23 mouse cellular contexts compared by ENCODE assay signal in genomic region chr7:139282037-139282436, GRCm38 (mm10). TPM values are rescaled to one million over a fixed set of nuclear protein-coding genes. Genes with fewer than 3 reads are reported as not detected.
DNase-seq lines count a peak whose midpoint lies in the region; ATAC-seq and TF ChIP-seq lines count a peak whose summit lies in the region.
"Had no signal": no experiment of that assay in that cellular context is flagged by ENCODE, and none has a peak within 500 bp of the region (broad histone marks: within the 10 kb centered on the region; RNA-seq: fewer than 3 reads in every experiment).

No protein-coding gene starts in this region.

- H3K4me2 ChIP-seq in intestine, embryonic 15.5 days (replicated peaks): no peak overlapping the region
- no peak overlapping the region for H3K4me2 ChIP-seq in intestine, embryonic 16.5 days (ENCODE audit: low read depth, low read length)
- no peak overlapping the region for H3K4me2 ChIP-seq in stomach, embryonic 15.5 days
- H3K4me2 ChIP-seq: forebrain, embryonic 13.5 days; heart, embryonic 11.5 days; hindbrain, embryonic 12.5 days had no signal

- no peaks in the 10 kb centered on the region for H3K36me3 ChIP-seq in intestine, embryonic 15.5 days
- H3K36me3 ChIP-seq in intestine, embryonic 16.5 days (ENCODE audit: control insufficient read depth, insufficient read depth, low read length): no peaks in the 10 kb centered on the region
- no peaks in the 10 kb centered on the region for H3K36me3 ChIP-seq in megakaryocyte, embryonic 14.5 days (replicated peaks; ENCODE audit: low read length)
- H3K36me3 ChIP-seq in ES-Bruce4 (ENCODE audit: control insufficient read depth, insufficient read depth, low read length, poor library complexity, severe bottlenecking): no peaks in the 10 kb centered on the region
- no peaks in the 10 kb centered on the region for H3K36me3 ChIP-seq in stomach, embryonic 15.5 days
- H3K36me3 ChIP-seq: forebrain, embryonic 10.5 days; G1E; hindbrain, embryonic 12.5 days had no signal

- TF ChIP-seq EP300 in ES-Bruce4 (IDR thresholded peaks at IDR 0.05; ENCODE audit: insufficient read depth, low read depth, low read length): no peak

- H3K27ac ChIP-seq in intestine, embryonic 15.5 days: peak overlapping the region; percentile 32; the same call in 1 of the 2 replicates
- H3K27ac ChIP-seq in intestine, embryonic 16.5 days (ENCODE audit: low read length): no peak overlapping the region
- peak overlapping the region; percentile 28; the same call in 1 of the 2 replicates for H3K27ac ChIP-seq in ES-Bruce4 (ENCODE audit: insufficient read depth, low read length)
- H3K27ac ChIP-seq in stomach, embryonic 15.5 days: peak overlapping the region; percentile 70; the same call in 1 of the 2 replicates
- H3K27ac ChIP-seq: forebrain, embryonic 10.5 days; forebrain, embryonic 13.5 days; heart, adult 2 months; hindbrain, embryonic 12.5 days had no signal

- no peaks in the 10 kb centered on the region for H3K27me3 ChIP-seq in intestine, embryonic 15.5 days (replicated peaks)
- H3K27me3 ChIP-seq in intestine, embryonic 16.5 days (replicated peaks; ENCODE audit: control insufficient read depth, insufficient read depth, low read length): no peaks in the 10 kb centered on the region
- no peaks in the 10 kb centered on the region for H3K27me3 ChIP-seq in megakaryocyte, embryonic 14.5 days (replicated peaks)
- H3K27me3 ChIP-seq in ES-Bruce4 (ENCODE audit: control insufficient read depth, insufficient read depth, low read length, poor library complexity, severe bottlenecking): no peaks in the 10 kb centered on the region
- no peaks in the 10 kb centered on the region for H3K27me3 ChIP-seq in stomach, embryonic 15.5 days (replicated peaks)
- H3K27me3 ChIP-seq: forebrain, embryonic 13.5 days; hindbrain, embryonic 12.5 days; Patski had no signal

- H3K9ac ChIP-seq in intestine, embryonic 15.5 days: no peak overlapping the region
- no peak overlapping the region for H3K9ac ChIP-seq in intestine, embryonic 16.5 days (ENCODE audit: low read depth, low read length)
- no peak overlapping the region for H3K9ac ChIP-seq in ES-Bruce4 (ENCODE audit: low read depth, poor library complexity, severe bottlenecking)
- no peak overlapping the region for H3K9ac ChIP-seq in stomach, embryonic 15.5 days
- H3K9ac ChIP-seq: forebrain, embryonic 13.5 days; hindbrain, embryonic 12.5 days had no signal

- no peak overlapping the region for H3K4me3 ChIP-seq in intestine, embryonic 15.5 days (replicated peaks)
- no peak overlapping the region for H3K4me3 ChIP-seq in intestine, embryonic 16.5 days (ENCODE audit: low read length)
- H3K4me3 ChIP-seq in megakaryocyte, embryonic 14.5 days (replicated peaks): peak overlapping the region; percentile 10
- H3K4me3 ChIP-seq in ES-Bruce4 (ENCODE audit: low read depth, low read length): no peak overlapping the region
- H3K4me3 ChIP-seq in stomach, embryonic 15.5 days (replicated peaks): no peak overlapping the region
- H3K4me3 ChIP-seq: forebrain, embryonic 10.5 days; forebrain, embryonic 13.5 days; heart, adult 2 months; hindbrain, embryonic 12.5 days had no signal

- no peaks in the 10 kb centered on the region for H3K9me3 ChIP-seq in intestine, embryonic 15.5 days
- H3K9me3 ChIP-seq in intestine, embryonic 16.5 days (ENCODE audit: control insufficient read depth, low read length): no peaks in the 10 kb centered on the region
- H3K9me3 ChIP-seq in megakaryocyte, embryonic 14.5 days: no peaks in the 10 kb centered on the region
- no peaks in the 10 kb centered on the region for H3K9me3 ChIP-seq in ES-Bruce4 (replicated peaks; ENCODE audit: control insufficient read depth, insufficient read depth, low read length, poor library complexity, severe bottlenecking)
- H3K9me3 ChIP-seq in stomach, embryonic 15.5 days: no peaks in the 10 kb centered on the region
- H3K9me3 ChIP-seq: forebrain, embryonic 10.5 days; forebrain, embryonic 13.5 days; hindbrain, embryonic 12.5 days had no signal

- ATAC-seq in intestine, embryonic 15.5 days: no peak
- no peak for ATAC-seq in intestine, embryonic 16.5 days
- ATAC-seq in megakaryocyte, adult 5-6 weeks (ENCODE audit: poor library complexity, severe bottlenecking): no peak
- no peak for ATAC-seq in stomach, embryonic 15.5 days (ENCODE audit: insufficient read depth, low FRiP score, low read depth)
- ATAC-seq: forebrain, embryonic 13.5 days; forebrain, embryonic 16.5 days; Patski had no signal

- TF ChIP-seq POLR2A in ES-Bruce4 (IDR thresholded peaks at IDR 0.05; ENCODE audit: insufficient read depth, low read length): no peak

- no peak for TF ChIP-seq CTCF in ES-Bruce4 (IDR thresholded peaks at IDR 0.05; ENCODE audit: low read depth, low read length)

- 70% methylated on average over 3 of the region's 3 CpGs for WGBS in intestine, embryonic 15.5 days
- WGBS in intestine, embryonic 16.5 days: 69% methylated on average over 3 of the region's 3 CpGs
- WGBS in stomach, embryonic 15.5 days: 68% methylated on average over 3 of the region's 3 CpGs

- no peak for DNase-seq in layer of hippocampus, postnatal 36 days
- DNase-seq in heart, adult 8-10 months (ENCODE audit: low spot score): no peak
- DNase-seq: adrenal gland, postnatal 10 days; adrenal gland, postnatal 36 days; cerebellum, adult 18-20 months; cerebellum, adult 9-10 months; cerebellum, postnatal 14 days; gastrocnemius, postnatal 10 days; gastrocnemius, postnatal 36 days; heart, adult 2 months had no signal

- H3K4me1 ChIP-seq in intestine, embryonic 15.5 days (replicated peaks): peaks cover 17% of the 10 kb centered on the region
- peaks cover 19% of the 10 kb centered on the region for H3K4me1 ChIP-seq in intestine, embryonic 16.5 days (ENCODE audit: control insufficient read depth, insufficient read depth, low read length)
- peaks cover 80% of the 10 kb centered on the region for H3K4me1 ChIP-seq in megakaryocyte, embryonic 14.5 days
- H3K4me1 ChIP-seq in ES-Bruce4 (ENCODE audit: control insufficient read depth, insufficient read depth, low read length): peaks cover 4% of the 10 kb centered on the region
- peaks cover 23% of the 10 kb centered on the region for H3K4me1 ChIP-seq in stomach, embryonic 15.5 days

RNA-seq across cellular contexts. Expression of gene Pwwp2b, which starts 33.8 kb away (rescaled TPM):
- 20.3 and 21.4 TPM in 2 replicates for polyA plus RNA-seq in intestine, embryonic 15.5 days (2015; fragmentation: Nextera tagmentation; extraction: Ambion mirVana)
- 24.3 and 26.1 TPM in 2 replicates for polyA plus RNA-seq in intestine, embryonic 16.5 days (2015; fragmentation: Nextera tagmentation; extraction: Ambion mirVana)
- 11.6 and 15.8 TPM in 2 replicates for polyA plus RNA-seq in megakaryocyte, embryonic 14.5 days (2012; ENCODE audit: insufficient read depth, low replicate concordance)
- total RNA-seq in megakaryocyte, adult 5-6 weeks (2015): 3.0 and 3.3 TPM in 2 replicates
- total RNA-seq in megakaryocyte, adult 5-6 weeks (2017): 1.8 and 2.6 TPM in 2 replicates
- polyA plus RNA-seq in ES-Bruce4 (2011; ENCODE audit: insufficient read depth, insufficient read length, low read depth, missing spikeins): 7.5 and 8.3 TPM in 2 replicates
- polyA plus RNA-seq in stomach, embryonic 15.5 days (2015; fragmentation: Nextera tagmentation; extraction: Ambion mirVana): 17.1 and 18.5 TPM in 2 replicates
- total RNA-seq in layer of hippocampus, postnatal 36 days (2021): 10 to 100 TPM; 30.0 to 31.6 TPM
- 10 to 100 TPM in 2 of 4 experiments, 1 to 10 TPM in 2; 8.1 to 12.5 (median 10.0) TPM for total RNA-seq in heart, adult 8-10 months (2022)
